Mouse (Mus musculus) layer of hippocampus, adult 8-10 months (tissue): ENCODE data around the gene Rrp36. TPM values are rescaled to one million over a fixed set of nuclear protein-coding genes. Genes with fewer than 3 reads are reported as not detected.

Experiments used
- DNase-seq, 2 experiments: peaks; one replicate each; pipeline ENCODE4 v3.0.0; 2022; ENCODE audit warnings: low spot score in 2 of 2
- total RNA-seq, 4 experiments: library from RNA; stranded (reverse); gene quantifications; 2 replicates each; pipeline ENCODE4 v1.2.4; 2022

Gene Rrp36
- total RNA-seq, 4 experiments from 2014 or later, result 12.1 to 20.5 (median 17.0) TPM

DNA sequence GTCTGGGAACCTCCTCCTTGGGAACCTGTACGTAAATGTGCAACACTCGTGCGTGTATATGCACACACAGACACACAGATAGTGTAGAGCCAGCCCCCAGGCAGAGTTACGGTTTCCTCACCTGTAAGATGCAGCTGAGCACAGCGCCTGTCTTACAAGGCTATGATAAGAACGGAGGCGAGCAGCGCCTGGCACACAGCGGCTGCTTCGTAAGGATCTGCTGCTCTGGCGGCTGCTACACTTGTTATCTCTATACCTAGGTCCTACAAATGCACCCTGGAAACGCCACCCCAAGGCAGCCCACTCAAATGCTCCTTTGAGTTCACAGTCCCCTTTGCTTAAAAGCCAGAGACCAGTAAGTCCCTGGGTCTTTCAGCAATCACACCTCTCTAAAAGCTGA is 16.5 kb upstream of the Rrp36 start:
- no peak for DNase-seq

DNA sequence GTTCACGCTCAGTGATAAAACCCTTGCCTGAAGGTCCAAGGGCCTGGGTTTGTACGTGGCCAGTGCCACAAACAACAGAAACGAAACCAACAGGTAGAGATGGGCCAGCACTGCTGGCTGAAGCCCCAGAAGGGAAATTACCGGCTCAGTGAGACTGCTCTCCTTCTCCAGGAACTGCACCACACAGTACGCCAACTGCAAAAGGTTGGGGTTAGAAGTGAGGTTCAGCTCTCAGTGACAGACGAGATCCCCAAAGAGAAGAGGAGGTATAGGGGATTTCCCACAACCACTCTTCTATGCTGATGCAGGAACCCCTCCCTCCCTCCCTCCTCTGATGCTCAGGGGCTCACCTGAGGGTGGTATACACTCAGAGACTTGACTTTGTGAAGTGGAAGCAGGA is 11.8 kb upstream of the Rrp36 start:
- DNase-seq, result no peak

DNA sequence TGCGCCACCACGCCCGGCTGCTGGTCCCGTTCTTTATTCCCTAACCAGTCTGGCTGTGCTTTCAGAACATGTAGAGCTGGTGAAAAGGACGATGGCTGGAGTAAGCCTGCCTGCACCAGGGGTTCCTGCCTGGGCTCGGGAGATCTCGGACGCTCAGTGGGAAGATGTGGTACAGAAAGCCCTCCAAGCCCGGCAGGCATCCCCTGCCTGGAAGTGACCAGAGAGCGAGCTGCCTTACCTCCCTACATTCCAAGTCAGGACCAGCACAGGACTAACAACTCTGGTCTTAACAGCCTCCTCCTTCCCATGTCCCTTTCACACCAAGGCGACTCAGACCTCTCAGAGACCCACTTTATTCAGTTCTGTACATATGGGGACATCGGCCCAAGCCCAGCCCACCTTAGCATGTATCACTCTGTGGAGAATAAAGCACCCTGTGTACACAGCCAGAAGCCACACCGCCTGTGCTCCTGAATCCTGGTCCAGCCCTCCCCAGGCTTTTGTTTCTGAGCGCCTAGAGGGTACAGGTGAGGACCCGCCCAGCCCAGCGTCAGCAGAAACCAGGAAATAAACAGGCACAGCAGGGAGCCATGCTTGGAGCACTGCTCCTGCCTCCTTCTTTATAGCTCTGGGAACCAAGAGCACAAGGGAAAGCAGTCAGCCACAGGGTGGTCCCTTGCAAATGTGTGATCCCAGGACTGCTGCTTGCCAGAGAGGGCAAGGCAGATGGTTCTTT is 8.7 kb upstream of the Rrp36 start:
- no peak for DNase-seq

DNA sequence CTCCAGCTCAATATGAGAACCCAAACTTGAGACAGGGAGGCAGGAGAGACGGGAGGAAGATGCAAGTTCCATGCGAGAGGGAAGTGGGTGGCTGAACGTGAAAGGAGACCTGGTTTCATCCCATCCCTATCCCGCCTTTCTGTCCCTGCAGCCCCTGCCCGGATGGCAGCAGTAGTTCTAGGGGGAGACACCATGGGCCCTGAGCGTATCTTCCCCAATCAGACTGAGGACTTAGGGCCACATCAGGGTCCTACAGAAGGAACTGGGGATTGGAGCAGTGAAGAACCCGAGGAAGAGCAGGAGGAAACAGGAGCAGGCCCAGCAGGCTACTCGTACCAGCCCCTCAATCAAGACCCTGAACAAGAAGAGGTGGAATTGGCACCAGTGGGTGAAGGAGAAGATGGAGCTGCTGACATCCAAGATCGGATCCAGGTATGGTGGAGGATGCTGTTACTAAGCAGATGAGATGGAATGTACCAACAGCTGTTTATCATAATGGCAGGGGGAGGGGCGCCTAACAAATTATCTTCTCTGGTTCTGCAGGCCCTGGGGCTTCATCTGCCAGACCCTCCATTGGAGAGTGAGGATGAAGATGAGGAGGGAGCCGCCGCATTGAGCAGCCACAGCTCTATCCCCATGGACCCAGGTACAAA is 7.4 kb upstream of the Rrp36 start:
- DNase-seq, result no peak

DNA sequence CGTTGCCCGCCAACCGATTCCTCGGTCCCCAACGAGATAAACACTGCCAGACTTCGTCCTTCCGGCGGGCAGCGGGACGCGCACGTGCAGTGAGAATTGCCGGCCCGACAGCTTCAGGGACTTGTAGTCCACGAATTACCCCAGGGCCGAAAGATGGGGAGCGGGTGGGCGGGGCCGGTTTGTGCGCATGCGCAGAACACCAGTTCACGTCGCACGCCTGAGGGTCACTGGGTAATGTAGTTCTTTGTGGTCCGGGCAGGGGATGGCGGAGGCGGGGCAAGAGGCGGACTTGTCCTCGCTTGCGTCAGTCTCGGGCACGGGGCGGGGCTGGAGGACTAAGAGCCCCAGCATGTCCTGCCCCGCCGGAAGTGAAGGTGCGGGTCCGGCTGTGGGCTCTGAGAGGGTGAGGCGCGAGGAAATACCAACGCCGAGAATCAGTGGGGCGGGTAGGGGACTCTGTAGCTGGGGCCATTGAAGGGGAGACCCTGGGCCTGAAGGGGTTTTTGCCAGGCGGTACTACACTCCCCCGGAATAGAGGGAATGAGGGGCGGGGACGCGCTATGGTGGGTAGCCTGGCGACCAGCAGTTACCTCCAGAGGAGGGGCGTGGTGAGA is 6.7 kb upstream of the Rrp36 start, which contains the start of gene Klhdc3:
Gene Klhdc3, minus strand, starts transcription at position 155 of the 614 bp plus-strand sequence.
- peak; percentile 96 for DNase-seq

DNA sequence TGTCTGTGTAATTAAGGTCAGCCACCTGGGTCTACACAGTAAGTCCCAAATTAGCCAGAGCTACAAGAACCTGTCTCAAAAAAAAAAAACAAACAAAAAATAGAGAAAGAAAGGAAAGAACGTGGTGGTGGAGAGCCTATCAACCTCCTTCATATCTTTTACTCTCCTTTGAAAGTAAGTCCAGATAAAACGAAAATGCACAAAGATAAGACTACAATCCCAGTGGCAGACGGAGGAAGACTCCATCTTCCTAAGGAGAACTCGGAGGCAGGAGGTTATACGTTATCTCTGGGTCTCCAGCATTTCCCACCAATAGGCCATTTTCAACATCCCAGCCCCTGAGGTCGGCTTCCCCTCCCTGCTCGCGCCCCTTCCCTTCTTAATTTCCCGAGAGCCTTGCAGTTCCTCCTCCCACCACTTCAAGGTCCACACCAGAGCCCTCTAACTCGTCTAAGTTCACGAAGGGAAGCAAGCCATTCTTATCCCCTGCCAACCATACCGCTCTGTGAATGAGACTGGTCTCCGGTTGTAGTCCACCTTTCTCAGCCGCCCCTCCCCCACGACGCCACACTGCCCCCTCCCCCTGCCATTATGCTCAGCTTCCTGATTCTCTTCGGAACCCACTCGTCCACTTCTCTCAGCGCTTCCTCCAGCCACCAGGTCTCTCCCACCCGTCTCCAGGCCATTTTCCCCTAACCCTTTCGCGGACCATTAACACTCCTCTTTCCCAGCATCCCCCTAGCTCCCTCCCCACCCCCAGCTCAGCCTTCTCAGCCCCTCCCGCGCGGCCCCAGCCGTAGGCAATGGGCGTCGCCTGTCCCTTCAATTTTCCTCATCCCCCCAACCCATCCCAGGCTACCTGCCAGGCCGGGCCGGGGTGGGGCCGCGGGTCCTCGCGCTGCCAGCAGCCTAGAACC is 5.9 kb upstream of the Rrp36 start:
- DNase-seq, result peak in 1 of 2 experiments; percentile 42

DNA sequence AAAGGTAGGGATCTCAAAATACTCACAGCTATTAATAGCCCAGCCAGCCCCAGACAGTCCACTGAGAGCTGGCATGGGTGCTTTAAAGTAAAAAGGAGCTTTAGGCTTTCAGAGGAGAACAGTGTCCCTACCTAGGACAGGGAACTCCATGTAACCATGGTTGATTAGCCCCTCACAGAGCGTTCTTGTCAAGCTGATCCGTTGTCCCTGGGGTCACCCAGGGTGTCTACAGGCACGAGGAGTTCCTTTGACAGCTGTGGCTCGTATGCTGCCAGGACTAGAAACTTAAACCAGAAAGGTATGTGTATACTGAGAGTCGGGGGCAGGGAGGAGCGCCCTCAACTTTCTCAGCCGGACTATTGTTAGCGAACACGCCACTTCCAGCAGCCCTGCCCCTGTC is 4.8 kb upstream of the Rrp36 start:
- no peak for DNase-seq

DNA sequence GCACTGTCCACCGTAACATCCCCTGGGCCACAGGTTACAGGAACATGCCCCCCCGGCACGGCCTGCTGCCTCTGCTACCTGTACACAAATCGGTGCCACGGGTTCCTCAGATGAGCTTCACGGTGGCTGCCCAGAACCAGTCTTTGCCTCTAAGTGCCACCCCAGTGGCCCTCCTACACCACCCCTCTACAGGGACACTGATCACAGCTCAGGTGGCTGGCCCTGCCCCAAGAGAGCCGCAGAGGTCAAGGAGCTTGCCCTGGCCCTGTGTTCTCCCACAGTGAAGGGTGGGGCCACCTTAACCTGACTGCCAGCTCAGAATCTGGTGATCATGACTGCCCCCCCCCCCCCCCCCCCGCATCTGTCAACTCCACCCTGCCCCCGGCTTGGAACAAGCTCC is 4.3 kb upstream of the Rrp36 start, which contains the start of gene Mea1:
Gene Mea1, plus strand, starts transcription at position 378 of the 400 bp plus-strand sequence.
- DNase-seq, result no peak

DNA sequence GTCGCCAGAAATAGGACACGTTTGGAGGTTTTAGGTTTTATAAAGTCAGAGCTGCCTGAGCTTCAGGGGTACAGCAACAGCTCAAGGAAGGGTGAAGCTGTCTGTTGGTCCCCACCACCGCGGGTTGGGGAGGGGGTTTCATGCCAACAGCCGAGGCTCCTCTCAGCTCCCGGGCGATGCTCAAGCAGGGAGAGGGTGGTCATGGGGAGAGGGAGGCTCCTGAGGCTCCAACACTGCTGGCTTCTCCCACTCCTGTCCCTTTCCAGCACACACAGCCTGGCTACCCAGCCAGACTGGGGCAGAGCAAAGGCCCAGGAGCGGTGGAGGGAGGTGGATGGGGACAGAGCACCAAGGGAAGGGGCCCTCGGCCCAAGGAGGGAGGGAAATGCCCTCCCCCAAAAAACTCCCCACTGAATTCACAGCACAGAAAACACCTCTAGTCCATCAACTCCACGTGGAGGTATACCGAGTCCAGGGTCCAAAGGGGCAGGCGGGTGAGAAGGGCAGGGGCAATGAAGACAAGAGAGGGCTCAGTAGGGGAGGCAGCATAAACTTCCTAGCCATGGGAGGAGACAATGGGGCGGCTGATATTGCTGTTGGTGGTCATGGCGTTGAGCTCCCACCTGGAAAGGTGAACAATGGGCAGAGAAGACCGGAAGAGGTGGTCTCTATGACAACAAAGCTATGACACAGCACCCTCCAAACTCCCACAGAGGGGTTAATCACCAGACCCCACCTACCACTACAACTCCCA is 555 bp upstream of the Rrp36 start:
- DNase-seq, result no peak

DNA sequence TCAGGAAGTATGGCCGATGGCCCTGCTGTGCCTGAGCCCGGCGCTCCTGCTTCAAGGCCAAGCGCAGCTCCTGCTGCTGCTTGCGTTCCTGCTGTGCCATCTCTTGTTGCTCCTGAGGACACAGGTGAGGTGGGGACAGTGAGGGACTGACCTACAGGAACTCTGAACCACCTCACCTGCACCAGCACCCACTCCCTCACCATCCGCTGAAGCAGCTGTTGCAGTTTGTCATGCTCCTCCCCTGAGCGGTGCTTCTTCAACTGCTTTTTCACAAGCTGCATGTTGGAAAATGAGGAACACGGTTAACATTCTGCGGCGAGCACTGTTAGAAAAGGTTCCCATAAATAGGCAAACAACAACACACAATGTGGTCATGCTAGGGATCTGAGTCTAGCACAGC is 4.2 kb downstream of the Rrp36 start:
- DNase-seq, result no peak

DNA sequence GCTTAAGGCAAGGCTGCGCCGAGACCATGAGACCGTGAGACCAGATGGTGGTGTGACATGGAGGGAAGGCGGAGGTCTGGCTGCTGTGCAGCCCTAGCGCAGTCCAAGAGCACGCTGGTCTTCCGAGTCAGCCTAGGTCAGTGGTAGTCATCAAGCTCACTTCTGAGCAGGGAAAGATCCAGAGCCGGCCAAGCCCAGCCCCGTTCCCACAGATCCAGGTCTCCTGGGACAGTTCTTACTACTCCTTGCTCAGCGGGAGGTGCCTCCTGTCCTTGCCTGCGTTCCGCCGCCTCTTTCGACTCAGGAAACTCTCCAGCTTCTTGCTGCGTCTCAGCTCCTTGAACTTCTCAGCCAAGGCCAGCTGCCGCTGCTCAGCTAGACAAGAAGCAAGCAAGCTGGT is 6.4 kb downstream of the Rrp36 start:
- no peak for DNase-seq

DNA sequence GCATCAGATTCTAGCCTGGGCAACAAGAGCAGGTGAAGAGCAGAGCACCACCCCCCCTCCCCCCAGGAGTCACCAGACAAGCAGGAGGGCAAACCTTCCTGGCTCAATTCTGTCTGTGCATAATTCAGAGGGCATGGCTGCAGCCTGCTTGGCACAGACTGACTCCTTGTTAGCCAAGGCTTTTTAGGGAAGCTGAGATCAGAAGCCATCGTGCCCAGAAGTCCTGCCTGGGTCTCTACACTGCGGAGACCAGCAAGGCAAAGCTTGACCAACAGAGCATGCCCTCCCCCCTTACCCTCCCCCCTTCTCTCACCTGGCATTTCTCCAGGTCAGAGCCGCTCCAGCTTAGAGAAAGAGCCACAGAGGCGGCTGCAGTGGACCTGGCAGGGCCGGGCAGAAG is 11.4 kb downstream of the Rrp36 start:
- DNase-seq, result no peak

DNA sequence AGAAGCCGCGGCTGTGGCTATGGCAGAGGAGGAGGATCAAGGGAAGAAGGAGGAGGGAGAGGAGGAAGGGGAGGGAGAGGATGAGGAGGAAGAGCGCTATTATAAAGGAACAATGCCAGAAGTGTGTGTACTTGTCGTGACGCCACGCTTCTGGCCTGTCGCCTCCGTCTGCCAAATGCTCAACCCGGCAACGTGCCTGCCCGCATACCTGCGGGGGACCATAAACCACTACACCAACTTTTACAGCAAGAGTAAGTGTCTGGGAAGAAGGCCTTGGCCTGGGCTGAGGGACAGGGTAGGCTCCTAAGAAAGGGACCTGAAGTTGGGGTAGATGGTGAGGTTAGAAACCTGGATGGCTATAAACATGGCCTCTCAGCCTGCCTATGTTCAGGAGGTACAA is 12.2 kb downstream of the Rrp36 start:
- DNase-seq, result no peak

DNA sequence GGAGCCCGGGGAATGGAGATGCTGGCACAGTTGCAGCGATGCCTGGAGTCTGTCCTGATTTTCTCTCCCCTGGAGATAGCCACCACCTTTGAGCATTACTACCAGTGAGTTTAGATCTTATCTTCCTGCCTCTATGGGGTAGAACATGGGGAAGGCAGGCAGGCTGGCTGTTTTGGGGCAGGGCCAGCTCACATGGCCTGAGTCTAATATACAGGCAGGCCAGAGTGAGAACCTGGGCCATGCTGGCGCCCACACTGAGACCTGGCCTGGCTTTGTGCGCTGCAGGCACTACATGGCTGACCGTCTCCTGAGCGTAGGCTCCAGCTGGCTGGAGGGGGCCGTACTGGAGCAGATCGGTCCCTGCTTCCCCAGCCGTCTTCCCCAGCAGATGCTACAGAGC is 12.8 kb downstream of the Rrp36 start:
- no peak for DNase-seq

DNA sequence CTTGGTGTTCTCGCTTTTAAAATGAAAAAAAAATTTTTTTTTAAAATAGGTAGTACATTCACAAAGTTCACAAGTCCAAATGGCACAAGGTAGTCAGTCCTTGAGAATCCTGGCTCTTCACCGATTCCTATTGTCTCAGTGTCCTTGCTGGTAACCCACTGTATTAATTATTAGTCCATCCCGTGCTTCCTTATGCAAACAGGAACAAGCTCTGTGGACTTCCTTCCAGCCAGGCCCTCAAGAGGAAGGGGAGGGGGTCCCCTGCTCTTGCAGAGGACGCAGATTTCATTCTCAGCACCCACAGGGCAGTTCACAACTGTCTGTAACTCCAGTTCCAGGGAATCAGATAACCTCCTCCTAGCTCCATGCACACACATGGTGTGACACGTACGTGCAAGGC is 18.1 kb downstream of the Rrp36 start:
- no peak for DNase-seq

DNA sequence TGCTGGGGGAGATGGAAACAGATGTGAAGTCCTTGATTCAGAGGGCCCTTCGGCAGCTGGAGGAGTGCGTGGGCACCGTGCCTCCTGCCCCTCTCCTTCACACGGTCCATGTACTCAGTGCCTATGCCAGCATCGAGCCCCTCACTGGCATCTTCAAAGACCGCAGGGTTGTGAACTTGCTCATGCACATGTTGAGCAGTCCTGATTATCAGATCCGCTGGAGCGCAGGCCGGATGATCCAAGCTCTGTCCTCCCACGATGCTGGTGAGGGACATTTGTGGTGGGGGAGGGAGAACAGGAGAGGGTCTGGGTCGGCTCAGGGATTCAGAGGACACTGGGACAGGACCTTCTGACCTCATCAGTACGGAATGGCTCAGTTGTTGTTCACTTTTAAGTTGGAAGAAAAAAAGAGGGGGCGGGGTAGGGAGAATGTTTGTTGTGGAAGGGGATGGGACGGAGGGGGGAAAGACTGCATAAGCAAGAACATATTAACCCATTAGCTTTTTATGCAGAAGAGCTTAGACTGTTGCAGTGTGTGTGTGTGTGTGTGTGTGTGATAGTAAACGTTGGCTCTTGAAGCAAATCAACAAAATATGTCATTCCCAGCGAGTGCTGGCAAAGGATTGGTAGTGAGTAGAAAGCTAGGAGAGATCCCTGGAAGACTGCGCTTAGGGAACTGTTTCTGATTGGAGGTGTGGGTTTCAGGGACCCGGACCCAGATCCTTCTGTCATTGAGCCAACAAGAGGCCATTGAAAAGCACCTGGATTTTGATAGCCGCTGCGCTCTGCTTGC is 22.2 kb downstream of the Rrp36 start:
- DNase-seq, result no peak

DNA sequence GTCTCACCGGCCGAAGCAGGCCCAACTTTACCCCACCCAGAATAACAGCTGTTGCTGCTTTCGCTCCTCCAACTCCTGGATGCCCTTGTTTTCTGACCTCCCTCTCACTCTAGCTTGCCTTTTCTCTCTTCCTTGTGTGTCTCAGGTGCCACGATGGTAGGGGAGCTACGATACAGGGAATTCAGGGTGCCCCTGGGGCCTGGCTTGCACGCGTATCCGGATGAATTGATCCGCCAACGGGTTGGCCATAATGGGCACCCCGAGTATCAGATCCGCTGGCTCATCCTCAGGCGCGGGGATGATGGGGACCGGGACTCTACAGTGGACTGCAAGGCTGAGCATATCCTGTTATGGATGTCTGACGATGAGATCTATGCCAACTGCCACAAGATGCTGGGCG is 22.9 kb downstream of the Rrp36 start:
- no peak for DNase-seq

DNA sequence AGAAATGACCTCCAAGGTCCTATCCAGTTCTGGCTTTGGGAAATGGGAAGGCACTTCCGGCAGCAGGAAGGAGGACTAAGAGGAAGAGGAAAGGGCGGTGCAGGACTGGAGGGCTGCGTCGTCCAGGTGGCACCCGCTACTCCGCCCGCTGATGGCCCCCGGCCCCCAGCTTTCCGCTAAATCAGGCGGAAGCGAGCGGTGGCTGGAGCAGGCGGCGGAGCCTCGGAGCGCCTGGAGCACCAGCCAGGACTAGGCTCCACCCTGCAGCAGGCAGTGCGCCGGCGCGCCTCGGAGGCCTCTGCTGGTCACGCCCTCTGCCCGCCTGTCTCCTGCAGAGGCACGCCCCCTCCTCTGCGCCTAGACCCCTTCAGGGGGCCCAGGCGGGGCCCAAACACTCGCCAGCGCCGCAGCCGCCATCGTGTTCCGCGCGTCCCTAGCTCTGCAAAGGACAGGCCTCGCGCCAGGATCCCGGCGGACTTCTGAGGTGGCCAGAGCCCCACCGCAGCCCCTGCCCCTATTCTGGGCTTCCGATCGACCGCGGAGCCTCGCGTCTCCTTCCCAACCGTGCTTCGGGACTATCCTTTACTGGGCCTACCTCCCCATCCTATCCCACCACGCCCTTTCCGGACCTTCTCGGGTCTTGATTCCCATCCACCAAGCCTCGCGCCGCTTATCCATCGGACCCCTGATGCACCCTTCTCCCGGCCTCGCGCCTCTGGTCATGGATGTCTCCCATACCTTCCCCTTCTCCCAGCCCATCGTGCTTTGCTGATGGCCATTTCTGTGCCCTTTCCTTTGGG is 23.7 kb downstream of the Rrp36 start, which contains the start of gene Cul7:
Gene Cul7, plus strand, starts transcription at position 106 of the 800 bp plus-strand sequence.
- peak; percentile 83 to 88 for DNase-seq

DNA sequence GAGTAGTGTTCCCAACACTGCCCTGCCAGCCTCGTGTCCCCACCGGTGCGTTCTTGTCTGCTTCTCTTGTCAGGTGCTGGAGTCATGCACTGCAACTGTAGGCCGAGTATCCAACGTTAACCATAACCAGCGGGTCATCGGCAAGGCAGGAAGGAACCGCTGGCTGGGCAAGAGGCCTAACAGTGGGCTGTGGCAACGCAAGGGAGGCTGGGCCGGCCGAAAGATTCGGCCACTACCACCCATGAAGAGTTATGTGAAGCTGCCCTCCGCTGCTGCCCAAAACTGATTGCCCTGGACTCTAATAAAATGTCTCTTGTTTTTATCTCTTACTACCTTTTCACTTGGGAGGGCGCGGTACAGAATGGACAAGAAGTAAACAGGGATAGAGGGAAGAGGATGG is 24.3 kb downstream of the Rrp36 start:
- DNase-seq, result no peak
